Mouse (Mus musculus): ENCODE measurements at regions not wholly inside any gene's neighbourhood (a gene's known extent, or its start where the extent isn't known, plus 50 kb on each side); places are given as distances from the start of the nearest gene placed in this dataset.

- no peak for DNase-seq
Measured at GRCm38 (mm10) chr9:27702140-27702539, 88.4 kb upstream of the Opcml start.

- no peak for DNase-seq
Measured at GRCm38 (mm10) chr9:27704001-27704400, 86.6 kb upstream of the Opcml start.

- no peak for DNase-seq
Measured at GRCm38 (mm10) chr9:27723840-27724408, 66.7 kb upstream of the Opcml start.

GRCm38 (mm10) chr9:27724576-27724975, 66.0 kb upstream of the Opcml start:
- no peak for DNase-seq

- no peak for DNase-seq
Measured at GRCm38 (mm10) chr9:27728652-27729557, 61.7 kb upstream of the Opcml start.

GRCm38 (mm10) chr9:27729558-27729889, 61.1 kb upstream of the Opcml start:
- DNase-seq = no peak

GRCm38 (mm10) chr9:27739287-27739686, 51.3 kb upstream of the Opcml start:
- DNase-seq = peak; percentile 81
